Mouse (Mus musculus) midbrain, embryonic 14.5 days (tissue): Measurements from ENCODE around the gene Stmn1. TPM values are rescaled to one million over a fixed set of nuclear protein-coding genes. Genes with fewer than 3 reads are reported as not detected.

Source experiments
- ATAC-seq: fragments of 200-750 bp; cut with Nextera tagmentation; 2 replicates; pipeline ENCODE4 v1.8.0; 2017; ENCODE audit warnings: moderate number of reproducible peaks, moderate library complexity; ENCODE audit not compliant: low FRiP score, low TSS enrichment
- DNase-seq: peaks from one replicate; pipeline ENCODE4 v3.0.0-alpha.2; 2015
- H3K27ac ChIP-seq: fragments of 300-500 bp; sonication (generic); replicated peaks from 2 replicates; pipeline ENCODE4 v1.5.1; 2014; ENCODE audit warnings: mild to moderate bottlenecking, low read depth, low read length, moderate library complexity
- H3K27me3 ChIP-seq: fragments of 300-500 bp; sonication (generic); 2 replicates; pipeline ENCODE4 v1.6.1; 2014; ENCODE audit warnings: low read length, control low read depth, mixed read lengths; ENCODE audit not compliant: control insufficient read depth, insufficient read depth
- H3K36me3 ChIP-seq: fragments of 300-500 bp; sonication (generic); 2 replicates; pipeline ENCODE4 v1.6.1; 2014; ENCODE audit warnings: low read length, control low read depth; ENCODE audit not compliant: control insufficient read depth, insufficient read depth
- H3K4me1 ChIP-seq: fragments of 300-500 bp; sonication (generic); 2 replicates; pipeline ENCODE4 v1.6.1; 2014; ENCODE audit warnings: mild to moderate bottlenecking, antibody characterized with exemption, low read length, control low read depth; ENCODE audit not compliant: control insufficient read depth, insufficient read depth
- H3K4me2 ChIP-seq: fragments of 300-500 bp; sonication (generic); 2 replicates; pipeline ENCODE4 v1.6.1; 2014; ENCODE audit warnings: mild to moderate bottlenecking, low read length, moderate library complexity
- H3K4me3 ChIP-seq: fragments of 300-500 bp; sonication (generic); replicated peaks from 2 replicates; pipeline ENCODE4 v1.5.1; 2014; ENCODE audit warnings: low read depth, low read length
- H3K9ac ChIP-seq: fragments of 300-500 bp; sonication (generic); replicated peaks from 2 replicates; pipeline ENCODE4 v1.6.1; 2014; ENCODE audit warnings: mild to moderate bottlenecking, low read length, moderate library complexity
- H3K9me3 ChIP-seq: fragments of 300-500 bp; sonication (generic); 2 replicates; pipeline ENCODE4 v1.6.1; 2016; ENCODE audit warnings: low read length, control low read depth, mixed read lengths; ENCODE audit not compliant: control insufficient read depth
- WGBS: fragments of 180-500 bp; shearing (Covaris S2); extraction: QIAGEN DNeasy Blood & Tissue Kit; methylation state at CpG from one replicate; pipeline ENCODE4 v1.1.7; 2014; 5-methylcytosine and 5-hydroxymethylcytosine counted together
- polyA plus RNA-seq: library from polyadenylated mRNA; unstranded; fragments of >200 nt; fragmentation: Nextera tagmentation; extraction: Ambion mirVana; gene quantifications from 2 replicates; pipeline ENCODE4 v1.2.1, GENCODE M21; 2014

The Stmn1 gene
- polyA plus RNA-seq, 1 experiment from 2014 or later = 7,359 TPM

DNA sequence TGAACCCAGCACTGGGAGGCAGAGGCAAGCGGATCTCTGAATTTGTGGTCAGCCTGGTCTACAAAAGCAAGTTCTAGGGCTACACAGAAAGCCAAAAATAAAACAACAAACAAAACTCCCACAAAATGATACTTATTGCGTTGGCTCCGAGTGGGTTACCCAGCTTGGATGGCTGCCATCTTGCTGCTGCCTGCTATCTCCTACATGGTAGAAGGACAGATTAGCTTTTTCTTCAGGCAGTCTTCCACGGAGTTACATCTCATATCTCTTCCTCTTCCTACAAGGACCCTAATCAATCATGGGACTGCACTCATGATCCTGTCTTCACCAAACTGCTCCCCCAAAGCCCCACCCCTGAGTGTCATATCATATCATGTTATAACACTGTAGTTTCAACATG is 28.2 kb upstream of the Stmn1 start:
- no peaks in the 10 kb centered on the region for H3K36me3 ChIP-seq

DNA sequence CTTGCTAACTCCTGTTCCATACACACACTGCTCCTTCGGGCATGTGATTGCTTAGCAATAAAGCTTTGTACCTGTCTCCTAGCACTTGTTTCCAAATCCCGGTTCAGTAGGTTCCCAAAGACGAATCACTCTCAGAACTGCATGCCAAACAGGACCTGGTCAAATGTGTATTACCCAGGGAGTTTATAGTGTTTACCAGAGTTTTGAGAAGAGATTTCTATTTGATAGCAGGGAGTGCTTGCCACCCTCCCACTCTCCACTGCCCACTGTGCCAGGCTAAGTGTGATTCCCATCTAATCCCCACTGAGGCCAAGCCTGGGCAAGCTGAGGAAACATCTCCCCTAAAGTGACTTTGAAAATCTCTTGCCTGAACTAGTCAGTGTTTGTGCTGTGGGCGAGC is 25.9 kb upstream of the Stmn1 start:
- DNase-seq (no peak), ATAC-seq (no peak)
- H3K9me3 ChIP-seq = no peaks in the 10 kb centered on the region
- H3K36me3 ChIP-seq = no peaks in the 10 kb centered on the region
- no peak overlapping the region for H3K4me3 ChIP-seq
- no peak overlapping the region for H3K9ac ChIP-seq
- 87% methylated on average over 4 of the region's 4 CpGs for WGBS
- no peak overlapping the region for H3K27ac ChIP-seq
- peaks cover 16% of the 10 kb centered on the region for H3K4me1 ChIP-seq
- no peaks in the 10 kb centered on the region for H3K27me3 ChIP-seq
- H3K4me2 ChIP-seq = no peak overlapping the region

More for the DNA sequence above, 28.2 kb upstream of the Stmn1 start:
- Histone ChIP-seq H3K4me1 (no peaks in the 10 kb centered on the region), H3K4me2 (no peak overlapping the region), H3K9ac (no peak overlapping the region), H3K9me3 (no peaks in the 10 kb centered on the region), H3K27me3 (no peaks in the 10 kb centered on the region), H3K27ac (no peak overlapping the region), H3K4me3 (no peak overlapping the region)
- DNase-seq (no peak), ATAC-seq (no peak)
- 92% methylated on average over 4 of the region's 4 CpGs for WGBS

DNA sequence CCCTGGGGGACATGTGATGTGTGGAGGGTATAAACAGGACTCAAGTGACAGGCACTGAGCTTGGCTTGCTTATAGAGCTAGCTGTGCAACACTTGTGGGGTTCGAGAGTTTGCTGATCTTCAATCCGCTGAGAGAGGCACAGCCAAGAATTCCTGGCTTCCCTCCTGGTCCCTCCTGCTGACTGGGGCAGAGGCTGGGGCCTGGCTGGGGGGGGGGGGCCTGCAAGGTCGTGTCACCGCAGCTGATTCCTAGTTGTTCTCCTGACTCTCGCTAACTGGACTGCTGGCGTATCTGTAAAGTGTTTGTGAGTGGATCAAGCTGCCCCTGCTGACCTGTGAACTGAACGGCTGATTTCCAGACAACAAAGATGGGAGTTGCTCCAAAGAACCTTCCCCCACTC is 24.5 kb upstream of the Stmn1 start:
- H3K9ac ChIP-seq = no peak overlapping the region
- DNase-seq = no peak
- WGBS = 44% methylated on average over 7 of the region's 7 CpGs
- no peaks in the 10 kb centered on the region for H3K36me3 ChIP-seq
- no peak for ATAC-seq
- H3K27me3 ChIP-seq = no peaks in the 10 kb centered on the region
- no peak overlapping the region for H3K4me2 ChIP-seq
- no peak overlapping the region for H3K27ac ChIP-seq
- H3K4me3 ChIP-seq = no peak overlapping the region
- H3K9me3 ChIP-seq = no peaks in the 10 kb centered on the region
- H3K4me1 ChIP-seq = peaks cover 16% of the 10 kb centered on the region

DNA sequence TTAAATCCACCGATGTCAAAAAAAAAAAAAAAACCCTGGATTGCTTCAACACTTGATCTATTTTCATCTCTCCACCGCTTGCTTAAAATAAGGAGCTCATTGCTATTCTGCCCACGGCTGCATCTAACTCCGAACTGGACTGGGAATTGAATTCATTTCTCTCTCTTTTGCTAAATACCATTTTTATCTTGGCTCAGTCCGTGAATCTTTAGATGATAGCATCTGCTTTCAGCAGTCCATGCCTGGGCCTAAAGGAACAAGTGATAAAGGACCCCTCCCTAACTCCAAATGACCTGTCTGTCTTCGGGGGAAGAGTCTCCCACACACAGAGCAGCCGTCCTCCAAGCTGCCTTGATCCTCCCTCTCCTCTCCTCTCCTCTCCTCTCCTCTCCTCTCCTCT is 23.2 kb upstream of the Stmn1 start:
- Histone ChIP-seq H3K4me3 (no peak overlapping the region), H3K9me3 (no peaks in the 10 kb centered on the region), H3K27me3 (no peaks in the 10 kb centered on the region), H3K36me3 (no peaks in the 10 kb centered on the region), H3K4me1 (peaks cover 22% of the 10 kb centered on the region), H3K9ac (no peak overlapping the region), H3K4me2 (no peak overlapping the region), H3K27ac (peak overlapping the region; percentile 77)
- peak; percentile 83 for DNase-seq
- ATAC-seq = no peak
- WGBS = 28% methylated on average over 7 of the region's 7 CpGs

DNA sequence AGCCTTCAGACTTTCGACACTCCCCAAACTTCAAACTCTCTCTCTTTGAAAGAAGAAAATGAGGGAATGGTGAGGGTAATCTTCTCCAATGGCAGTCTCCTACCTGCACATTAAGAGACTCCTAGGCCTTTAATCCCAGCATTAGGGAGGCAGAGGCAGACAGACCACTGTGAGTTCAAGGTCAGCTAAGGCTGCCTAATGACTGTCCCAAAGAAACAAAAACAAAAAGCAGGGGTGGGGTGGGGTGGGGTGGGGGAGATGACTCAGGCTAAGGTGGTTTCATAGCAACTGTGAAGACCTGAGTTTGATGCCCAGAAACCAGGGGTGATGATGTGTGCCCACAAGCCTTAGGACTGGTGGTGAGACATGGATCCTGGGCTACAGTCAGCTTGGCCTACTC is 22.6 kb upstream of the Stmn1 start:
- Histone ChIP-seq H3K9ac (no peak overlapping the region), H3K4me1 (peaks cover 27% of the 10 kb centered on the region), H3K36me3 (no peaks in the 10 kb centered on the region), H3K4me2 (no peak overlapping the region), H3K27ac (peak overlapping the region; percentile 77), H3K9me3 (no peaks in the 10 kb centered on the region), H3K27me3 (no peaks in the 10 kb centered on the region), H3K4me3 (no peak overlapping the region)
- DNase-seq (no peak), ATAC-seq (no peak)
- WGBS = 38% methylated on average over 1 of the region's 1 CpGs

DNA sequence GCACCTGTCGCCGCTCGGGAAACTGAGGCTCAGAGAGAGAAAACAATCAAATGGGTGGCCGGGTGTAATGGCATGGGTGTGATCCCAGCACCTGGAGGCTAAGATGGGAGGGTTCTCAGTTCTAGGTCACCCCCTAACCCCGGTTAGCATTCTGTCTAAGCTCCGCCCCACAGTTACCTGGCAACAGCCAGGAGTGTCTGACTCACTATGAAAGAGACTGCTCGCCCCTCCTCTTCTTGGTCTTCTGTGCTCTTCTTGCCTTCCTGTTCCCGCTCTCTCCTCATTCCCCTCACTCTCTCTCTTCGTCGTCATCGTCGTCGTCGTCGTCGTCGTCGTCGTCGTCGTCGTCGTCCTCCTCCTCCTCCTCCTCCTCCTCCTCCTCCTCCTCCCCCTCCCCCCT is 20.2 kb upstream of the Stmn1 start:
- no peaks in the 10 kb centered on the region for H3K27me3 ChIP-seq
- no peak overlapping the region for H3K4me3 ChIP-seq
- DNase-seq (no peak), ATAC-seq (no peak)
- no peak overlapping the region for H3K9ac ChIP-seq
- no peaks in the 10 kb centered on the region for H3K36me3 ChIP-seq
- H3K4me1 ChIP-seq = peaks cover 45% of the 10 kb centered on the region
- H3K9me3 ChIP-seq = no peaks in the 10 kb centered on the region
- H3K4me2 ChIP-seq = no peak overlapping the region
- no peak overlapping the region for H3K27ac ChIP-seq
- 60% methylated on average over 23 of the region's 23 CpGs for WGBS

DNA sequence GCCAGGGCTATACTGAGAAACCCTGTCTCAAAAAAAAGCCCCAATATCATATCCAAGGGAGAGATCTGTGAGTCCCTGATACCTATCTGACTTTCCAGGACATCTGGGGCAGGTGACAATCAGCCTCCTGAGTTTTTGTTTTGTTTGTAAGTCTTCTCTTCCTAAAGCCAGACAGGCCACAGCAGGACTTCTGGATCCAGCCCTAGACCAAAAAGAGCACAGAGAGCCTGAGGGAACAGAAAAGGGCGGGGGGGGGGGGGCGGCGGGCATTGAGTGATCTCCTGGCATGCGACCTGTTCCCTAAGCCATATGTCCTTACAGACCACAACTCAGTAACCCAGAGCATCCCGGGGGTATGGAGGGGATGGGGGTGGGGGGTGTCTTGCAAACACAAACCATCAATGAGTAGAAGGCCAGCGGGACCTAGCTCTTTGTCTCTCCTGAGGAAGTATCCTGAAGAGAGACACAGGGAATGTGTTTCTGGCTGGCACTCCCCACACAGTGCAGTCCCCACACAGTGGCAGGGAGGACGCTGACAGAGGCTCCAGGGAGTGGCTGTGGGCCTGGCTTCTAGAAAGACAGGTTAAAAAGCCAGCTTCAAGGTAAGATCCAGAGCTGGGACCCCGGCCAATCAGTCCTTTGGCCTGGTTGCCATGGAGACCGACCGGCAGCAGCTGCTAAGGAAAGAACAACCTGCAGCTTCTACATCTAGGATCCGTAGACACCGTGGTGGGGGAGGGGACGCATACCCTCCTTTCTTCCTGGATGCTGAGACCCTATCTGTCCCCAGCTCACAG is 18.3 kb upstream of the Stmn1 start:
- WGBS = 8% methylated on average over 13 of the region's 13 CpGs
- peaks cover 50% of the 10 kb centered on the region for H3K4me1 ChIP-seq
- peak; percentile 66; the same call in 1 of the 2 replicates for ATAC-seq

DNA sequence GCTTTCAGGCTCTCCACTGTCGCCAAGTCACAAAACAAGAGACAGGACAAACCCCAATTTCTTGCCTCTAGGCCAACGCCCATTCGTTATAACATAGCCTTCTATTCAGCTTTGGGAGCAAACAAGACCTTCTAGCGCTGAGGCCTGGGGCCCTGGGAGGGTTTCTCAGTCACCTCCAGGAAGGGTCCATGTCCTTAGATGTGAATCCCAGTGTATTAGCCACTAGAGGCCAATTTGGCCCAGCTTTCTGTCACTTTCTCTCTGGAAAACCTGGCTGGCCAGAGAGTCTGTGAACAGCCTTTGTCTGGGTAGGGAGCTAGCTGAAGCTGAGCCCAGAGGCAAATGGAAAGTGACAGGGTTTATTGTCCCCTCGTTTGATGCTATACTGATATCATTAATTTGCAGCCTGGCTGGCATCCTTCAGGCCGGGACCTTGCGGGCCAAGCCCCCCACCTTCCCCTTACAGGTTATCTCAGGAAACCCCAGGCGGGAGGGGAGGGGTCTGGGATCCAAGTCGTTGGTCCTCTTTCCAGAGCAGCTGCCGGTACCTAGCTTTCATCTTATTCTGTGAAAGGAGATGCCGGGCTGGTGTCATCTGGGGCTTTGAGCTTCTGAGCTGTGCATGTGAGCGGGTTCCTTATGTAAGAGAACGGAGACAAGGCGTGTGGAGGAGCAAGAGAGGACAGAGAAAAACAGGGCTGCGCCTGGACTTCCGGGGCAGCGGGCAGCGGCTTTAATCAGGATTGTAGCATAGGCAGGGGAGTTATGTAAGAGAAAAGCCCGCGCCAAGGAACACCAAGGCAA is 17.5 kb upstream of the Stmn1 start:
- DNase-seq (peak; percentile 79), ATAC-seq (peak; percentile 67; the same call in 1 of the 2 replicates)
- 7% methylated on average over 20 of the region's 20 CpGs for WGBS
- Histone ChIP-seq H3K27ac (peak overlapping the region; percentile 99), H3K27me3 (no peaks in the 10 kb centered on the region), H3K9me3 (no peaks in the 10 kb centered on the region), H3K4me3 (no peak overlapping the region), H3K36me3 (no peaks in the 10 kb centered on the region), H3K9ac (peak overlapping the region; percentile 51), H3K4me2 (peak overlapping the region; percentile 41), H3K4me1 (peaks cover 47% of the 10 kb centered on the region)

More for the DNA sequence above, 18.3 kb upstream of the Stmn1 start:
- H3K27me3 ChIP-seq = no peaks in the 10 kb centered on the region
- peak; percentile 93 for DNase-seq
- peak overlapping the region; percentile 41 for H3K4me2 ChIP-seq
- H3K36me3 ChIP-seq = no peaks in the 10 kb centered on the region
- H3K9me3 ChIP-seq = no peaks in the 10 kb centered on the region
- peak overlapping the region; percentile 51 for H3K9ac ChIP-seq
- peak overlapping the region; percentile 99 for H3K27ac ChIP-seq
- H3K4me3 ChIP-seq = no peak overlapping the region
